ENCODE assay signal across 16 mouse cellular contexts in the genomic region with DNA sequence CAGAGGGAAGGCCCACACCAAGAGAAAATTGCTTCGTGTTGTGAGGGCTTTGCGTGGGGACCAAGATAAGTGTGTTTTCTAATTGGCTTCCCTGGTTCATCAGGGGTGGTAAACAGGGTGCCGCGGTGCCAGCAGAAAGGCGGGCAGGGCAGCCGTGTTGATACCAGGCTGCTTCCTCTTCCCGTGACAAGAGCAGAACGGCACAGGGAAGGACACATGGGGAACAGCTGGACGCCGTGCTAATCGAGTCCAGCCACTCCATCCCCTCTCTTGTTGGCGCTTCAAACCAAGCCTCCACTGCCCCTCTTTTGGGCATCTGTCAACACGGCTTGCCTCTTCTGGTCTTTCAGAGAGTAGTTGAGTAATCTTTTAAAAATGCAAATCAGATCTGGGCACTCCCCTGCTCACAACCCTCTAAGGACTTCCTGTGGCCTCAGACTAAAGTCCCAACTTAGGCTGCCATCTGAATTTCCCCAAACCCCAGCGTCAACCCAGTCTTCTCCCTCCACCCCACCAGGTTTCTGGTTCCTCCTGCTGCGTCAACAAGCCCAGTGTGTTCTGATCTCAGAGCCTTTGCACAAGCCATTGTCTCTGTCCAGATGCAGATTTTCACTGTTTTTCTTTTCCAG.
A peak's percentile ranks its signal among the peaks of the same experiment; 100 is the strongest.
DNase-seq lines count a peak whose midpoint lies in the region; ATAC-seq and TF ChIP-seq lines count a peak whose summit lies in the region.
"Had no signal": no experiment of that assay in that cellular context is flagged by ENCODE, and none has a peak within 500 bp of the region (broad histone marks: within the 10 kb centered on the region; RNA-seq: fewer than 3 reads in every experiment).

No protein-coding gene starts in this region.

- H3K36me3 ChIP-seq in embryonic facial prominence, embryonic 14.5 days (ENCODE audit: control insufficient read depth, insufficient read depth, low read length): no peaks in the 10 kb centered on the region
- H3K36me3 ChIP-seq in forebrain, embryonic 12.5 days (replicated peaks): no peaks in the 10 kb centered on the region
- H3K36me3 ChIP-seq: liver, embryonic 13.5 days; midbrain, embryonic 13.5 days; neural tube, embryonic 15.5 days had no signal

- no peak overlapping the region for H3K9ac ChIP-seq in embryonic facial prominence, embryonic 14.5 days (ENCODE audit: low read depth, low read length)
- no peak overlapping the region for H3K9ac ChIP-seq in forebrain, embryonic 12.5 days
- H3K9ac ChIP-seq: liver, embryonic 13.5 days; midbrain, embryonic 13.5 days; neural tube, embryonic 15.5 days had no signal

- no peak overlapping the region for H3K4me2 ChIP-seq in embryonic facial prominence, embryonic 14.5 days (ENCODE audit: low read depth, low read length)
- no peak overlapping the region for H3K4me2 ChIP-seq in forebrain, embryonic 12.5 days
- H3K4me2 ChIP-seq: liver, embryonic 13.5 days; midbrain, embryonic 13.5 days; neural tube, embryonic 15.5 days had no signal

- H3K4me1 ChIP-seq in embryonic facial prominence, embryonic 14.5 days (ENCODE audit: control insufficient read depth, insufficient read depth, low read length): peaks cover 25% of the 10 kb centered on the region
- peaks cover 19% of the 10 kb centered on the region for H3K4me1 ChIP-seq in forebrain, embryonic 12.5 days
- H3K4me1 ChIP-seq: liver, embryonic 13.5 days had no signal

- 0 out of 2 replicates have a peak overlapping the region, but pooled peaks have one; percentile 8 for H3K27ac ChIP-seq in layer of hippocampus, adult 2 months
- H3K27ac ChIP-seq in embryonic facial prominence, embryonic 14.5 days (replicated peaks; ENCODE audit: low read depth, low read length): 0 out of 2 replicates have a peak overlapping the region, but pooled peaks have one; percentile 5
- H3K27ac ChIP-seq in forebrain, embryonic 12.5 days: no peak overlapping the region
- H3K27ac ChIP-seq: liver, embryonic 13.5 days; midbrain, embryonic 13.5 days; neural tube, embryonic 15.5 days had no signal

- intact Hi-C loops in left cerebral cortex, postnatal 36 days (cut with DNase I): no loop called here

- H3K4me3 ChIP-seq in layer of hippocampus, adult 2 months: no peak overlapping the region
- H3K4me3 ChIP-seq in embryonic facial prominence, embryonic 14.5 days (ENCODE audit: low read depth, low read length): no peak overlapping the region
- H3K4me3 ChIP-seq in forebrain, embryonic 12.5 days (replicated peaks): no peak overlapping the region
- H3K4me3 ChIP-seq: liver, embryonic 13.5 days; midbrain, embryonic 13.5 days; neural tube, embryonic 15.5 days had no signal

- no peak for DNase-seq in layer of hippocampus, adult 2 months (ENCODE audit: low spot score in 2 of 2)
- DNase-seq in layer of hippocampus, adult 9-11 months: no peak
- DNase-seq in CD4-positive, CD25-positive, alpha-beta regulatory T cell, adult 2 months (ENCODE audit: low read depth, low spot score): peak; percentile 52
- DNase-seq in embryonic facial prominence, embryonic 14.5 days (ENCODE audit: low spot score): no peak
- no peak for DNase-seq in left cerebral cortex, postnatal 36 days (ENCODE audit: low spot score in 2 of 2)
- DNase-seq: gastrocnemius, postnatal 25 days; heart, postnatal 14 days; kidney, adult 2 months; liver, embryonic 13.5 days; right cerebral cortex, postnatal 4 days; thymus, postnatal 14 days had no signal

- no peak for TF ChIP-seq CTCF in layer of hippocampus, adult 2 months (conservative IDR thresholded peaks at IDR 0.05)

- no peaks in the 10 kb centered on the region for H3K9me3 ChIP-seq in embryonic facial prominence, embryonic 14.5 days (ENCODE audit: control insufficient read depth, low read length)
- H3K9me3 ChIP-seq in forebrain, embryonic 12.5 days: no peaks in the 10 kb centered on the region
- H3K9me3 ChIP-seq: liver, embryonic 13.5 days; midbrain, embryonic 13.5 days; neural tube, embryonic 15.5 days had no signal

- WGBS in embryonic facial prominence, embryonic 14.5 days: 60% methylated on average over 12 of the region's 15 CpGs
- WGBS in forebrain, embryonic 12.5 days: 74% methylated on average over 15 of the region's 15 CpGs

- no peaks in the 10 kb centered on the region for H3K27me3 ChIP-seq in embryonic facial prominence, embryonic 14.5 days (replicated peaks; ENCODE audit: control insufficient read depth, insufficient read depth, low read length)
- no peaks in the 10 kb centered on the region for H3K27me3 ChIP-seq in forebrain, embryonic 12.5 days
- H3K27me3 ChIP-seq: liver, embryonic 13.5 days; midbrain, embryonic 13.5 days; neural tube, embryonic 15.5 days had no signal

- no peak for ATAC-seq in embryonic facial prominence, embryonic 14.5 days (ENCODE audit: low read depth)
- peak; percentile 76 for ATAC-seq in megakaryocyte progenitor cell, adult 5-6 weeks (replicated peaks; ENCODE audit: poor library complexity)
- ATAC-seq in forebrain, embryonic 12.5 days (ENCODE audit: low FRiP score): no peak
- ATAC-seq in erythroid progenitor cell, adult 5-6 weeks (replicated peaks; ENCODE audit: low FRiP score, poor library complexity, severe bottlenecking): no peak
- ATAC-seq: midbrain, embryonic 13.5 days had no signal
